Mouse (Mus musculus): ENCODE results near the gene Tgfb2.

GRCm38 (mm10) chr1:186682606-186683005 lies 23.2 kb downstream of the Tgfb2 start:
- TF ChIP-seq CTCF (IDR thresholded peaks at IDR 0.05; ENCODE audit: control insufficient read depth, insufficient read depth, low read length) (no peak), POLR2A (IDR thresholded peaks at IDR 0.05; ENCODE audit: borderline replicate concordance, control insufficient read depth, low read depth, low read length) (no peak)
